9 mouse cellular contexts compared by ENCODE assay signal in genomic region chr9:14698582-14699287, GRCm38 (mm10). TPM values are rescaled to one million over a fixed set of nuclear protein-coding genes. Genes with fewer than 3 reads are reported as not detected.
A peak's percentile ranks its signal among the peaks of the same experiment; 100 is the strongest.
DNase-seq lines count a peak whose midpoint lies in the region; ATAC-seq lines count a peak whose summit lies in the region.
"Had no signal": no experiment of that assay in that cellular context is flagged by ENCODE, and none has a peak within 500 bp of the region (broad histone marks: within the 10 kb centered on the region; RNA-seq: fewer than 3 reads in every experiment).

No protein-coding gene starts in this region.

- H3K4me2 ChIP-seq in heart, embryonic 15.5 days = no peak overlapping the region
- H3K4me2 ChIP-seq in liver, embryonic 12.5 days = no peak overlapping the region
- H3K4me2 ChIP-seq in stomach, embryonic 16.5 days (ENCODE audit: low read depth, low read length) = no peak overlapping the region

- H3K4me1 ChIP-seq in forebrain, embryonic 10.5 days = no peaks in the 10 kb centered on the region
- no peaks in the 10 kb centered on the region for H3K4me1 ChIP-seq in heart, embryonic 15.5 days (replicated peaks)
- H3K4me1 ChIP-seq in liver, embryonic 12.5 days = no peaks in the 10 kb centered on the region
- no peaks in the 10 kb centered on the region for H3K4me1 ChIP-seq in stomach, embryonic 16.5 days (ENCODE audit: control insufficient read depth, insufficient read depth, low read length)

- H3K27me3 ChIP-seq in forebrain, embryonic 10.5 days (ENCODE audit: poor library complexity, severe bottlenecking) = no peaks in the 10 kb centered on the region
- no peaks in the 10 kb centered on the region for H3K27me3 ChIP-seq in heart, embryonic 15.5 days
- no peaks in the 10 kb centered on the region for H3K27me3 ChIP-seq in liver, embryonic 12.5 days (replicated peaks)
- no peaks in the 10 kb centered on the region for H3K27me3 ChIP-seq in stomach, embryonic 16.5 days (ENCODE audit: control insufficient read depth, insufficient read depth, low read length)

- 49% methylated on average over 12 of the region's 12 CpGs for WGBS in forebrain, embryonic 10.5 days
- WGBS in heart, embryonic 15.5 days = 50% methylated on average over 12 of the region's 12 CpGs
- WGBS in liver, embryonic 12.5 days (ENCODE audit: insufficient replicate concordance) = 45% methylated on average over 12 of the region's 12 CpGs
- 59% methylated on average over 12 of the region's 12 CpGs for WGBS in stomach, embryonic 16.5 days

- no peak overlapping the region for H3K4me3 ChIP-seq in forebrain, embryonic 10.5 days
- H3K4me3 ChIP-seq in heart, embryonic 15.5 days = no peak overlapping the region
- H3K4me3 ChIP-seq in liver, embryonic 12.5 days = no peak overlapping the region
- no peak overlapping the region for H3K4me3 ChIP-seq in stomach, embryonic 16.5 days (replicated peaks; ENCODE audit: low read length)

- H3K9ac ChIP-seq in heart, embryonic 15.5 days = no peak overlapping the region
- H3K9ac ChIP-seq in liver, embryonic 12.5 days = no peak overlapping the region
- H3K9ac ChIP-seq in stomach, embryonic 16.5 days (ENCODE audit: low read length) = no peak overlapping the region

- no peak overlapping the region for H3K27ac ChIP-seq in forebrain, embryonic 10.5 days
- no peak overlapping the region for H3K27ac ChIP-seq in heart, embryonic 15.5 days
- H3K27ac ChIP-seq in liver, embryonic 12.5 days = no peak overlapping the region
- no peak overlapping the region for H3K27ac ChIP-seq in stomach, embryonic 16.5 days (ENCODE audit: low read length)
- H3K27ac ChIP-seq: macrophage had no signal

- no peaks in the 10 kb centered on the region for H3K36me3 ChIP-seq in forebrain, embryonic 10.5 days (replicated peaks)
- no peaks in the 10 kb centered on the region for H3K36me3 ChIP-seq in heart, embryonic 15.5 days
- H3K36me3 ChIP-seq in liver, embryonic 12.5 days = no peaks in the 10 kb centered on the region
- H3K36me3 ChIP-seq in stomach, embryonic 16.5 days (ENCODE audit: control insufficient read depth, insufficient read depth, low read length) = no peaks in the 10 kb centered on the region

- no peaks in the 10 kb centered on the region for H3K9me3 ChIP-seq in forebrain, embryonic 10.5 days
- no peaks in the 10 kb centered on the region for H3K9me3 ChIP-seq in heart, embryonic 15.5 days (replicated peaks)
- H3K9me3 ChIP-seq in liver, embryonic 12.5 days (replicated peaks) = no peaks in the 10 kb centered on the region
- H3K9me3 ChIP-seq in stomach, embryonic 16.5 days (replicated peaks; ENCODE audit: control insufficient read depth, low read length) = no peaks in the 10 kb centered on the region

- peak; percentile 87 for ATAC-seq in heart, embryonic 15.5 days (replicated peaks; ENCODE audit: insufficient number of reproducible peaks, insufficient read depth, low FRiP score, low read depth)
- ATAC-seq in liver, embryonic 12.5 days = peak; percentile 44; the same call in 1 of the 2 replicates
- peak; percentile 88 for ATAC-seq in stomach, embryonic 16.5 days (ENCODE audit: insufficient read depth, low FRiP score)

- peak; percentile 53 to 69 for DNase-seq in CD8-positive naive resting alpha-beta T cell, adult 2 months (ENCODE audit: low read depth in 2 of 2, low spot score in 2 of 2)
- peak; percentile 73 for DNase-seq in c-Kit-positive CD71-negative TER-119-negative erythroid progenitor cells, embryonic 14.5 days (ENCODE audit: low read depth)
- DNase-seq in forebrain, embryonic 10.5 days (ENCODE audit: extremely low spot score, low spot score) = peak; percentile 85
- DNase-seq in kidney, postnatal 14 days = peak; percentile 91
- DNase-seq in neural tube, embryonic 10.5 days (ENCODE audit: extremely low spot score, low spot score) = peak; percentile 95

RNA-seq across cellular contexts. Expression of gene Piwil4, which starts 41.8 kb away (rescaled TPM):
- 0.12 and 0.14 TPM in 2 replicates for polyA plus RNA-seq in forebrain, embryonic 10.5 days (2016; fragmentation: Nextera tagmentation; extraction: Ambion mirVana)
- 0.08 and 0.15 TPM in 2 replicates for polyA plus RNA-seq in heart, embryonic 15.5 days (2015; fragmentation: Nextera tagmentation; extraction: Ambion mirVana)
- 0.06 and 0.11 TPM in 2 replicates for polyA plus RNA-seq in liver, embryonic 12.5 days (2016; fragmentation: Nextera tagmentation; extraction: Ambion mirVana)
- polyA plus RNA-seq in stomach, embryonic 16.5 days (2015; fragmentation: Nextera tagmentation; extraction: Ambion mirVana) = 0.07 and 0.15 TPM in 2 replicates

RNA-seq across cellular contexts. Expression of gene Fut4, which starts 53.5 kb away (rescaled TPM):
- polyA plus RNA-seq in forebrain, embryonic 10.5 days (2016; fragmentation: Nextera tagmentation; extraction: Ambion mirVana) = 2.4 and 3.1 TPM in 2 replicates
- polyA plus RNA-seq in heart, embryonic 15.5 days (2015; fragmentation: Nextera tagmentation; extraction: Ambion mirVana) = 1.2 and 1.4 TPM in 2 replicates
- 0.72 and 1.1 TPM in 2 replicates for polyA plus RNA-seq in liver, embryonic 12.5 days (2016; fragmentation: Nextera tagmentation; extraction: Ambion mirVana)
- polyA plus RNA-seq in stomach, embryonic 16.5 days (2015; fragmentation: Nextera tagmentation; extraction: Ambion mirVana) = 6.7 and 6.9 TPM in 2 replicates

RNA-seq across cellular contexts. Expression of gene Amotl1, which starts 53.9 kb away (rescaled TPM):
- 15.7 and 17.3 TPM in 2 replicates for polyA plus RNA-seq in forebrain, embryonic 10.5 days (2016; fragmentation: Nextera tagmentation; extraction: Ambion mirVana)
- 16.1 and 19.6 TPM in 2 replicates for polyA plus RNA-seq in heart, embryonic 15.5 days (2015; fragmentation: Nextera tagmentation; extraction: Ambion mirVana)
- polyA plus RNA-seq in liver, embryonic 12.5 days (2016; fragmentation: Nextera tagmentation; extraction: Ambion mirVana) = 3.4 and 3.9 TPM in 2 replicates
- polyA plus RNA-seq in stomach, embryonic 16.5 days (2015; fragmentation: Nextera tagmentation; extraction: Ambion mirVana) = 19.7 and 19.8 TPM in 2 replicates
